Mouse (Mus musculus): Measurements from ENCODE around the gene Vmn1r191.

- TF ChIP-seq CTCF (conservative IDR thresholded peaks at IDR 0.05; ENCODE audit: low read length) = no peak
- no peak for TF ChIP-seq POU5F1 (IDR thresholded peaks at IDR 0.05; ENCODE audit: borderline replicate concordance, low read length)
- no peak for TF ChIP-seq NANOG (IDR thresholded peaks at IDR 0.05; ENCODE audit: borderline replicate concordance, low read length)
Observed at GRCm38 (mm10) chr13:22183869-22184268, at the start of gene Vmn1r191.
